Mouse (Mus musculus) MEL (cell line): Measurements from ENCODE around the gene Eif2ak4. TPM values are rescaled to one million over a fixed set of nuclear protein-coding genes. Genes with fewer than 3 reads are reported as not detected.

Source experiments
- DNase-seq: peaks from one replicate; pipeline ENCODE4 v3.0.0; 2011; ENCODE audit warnings: low read depth, low spot score
- H3K27ac ChIP-seq: 2 replicates; pipeline ENCODE4 v1.5.1; 2012; ENCODE audit warnings: low read depth, mild to moderate bottlenecking, control low read depth, low read length, moderate library complexity; ENCODE audit not compliant: control insufficient read depth
- H3K27me3 ChIP-seq, 2 experiments: fragments of 150-350 bp in 1 of 2; sonication (generic) in 1 of 2; 2 replicates each; pipeline ENCODE4 v1.6.1; 2012; ENCODE audit warnings: low read length in 2 of 2, mild to moderate bottlenecking in 2 of 2, improper control_type of control experiment in 1 of 2, moderate library complexity in 1 of 2; ENCODE audit not compliant: insufficient read depth in 2 of 2, control insufficient read depth in 1 of 2
- H3K36me3 ChIP-seq, 2 experiments: 2 replicates each; pipeline ENCODE4 v1.6.1; 2012 to 2014; ENCODE audit warnings: low read length in 2 of 2, improper control_type of control experiment in 1 of 2, inconsistent platforms in 1 of 2, mild to moderate bottlenecking in 1 of 2; ENCODE audit not compliant: insufficient read depth in 2 of 2, control insufficient read depth in 1 of 2
- H3K4me1 ChIP-seq, 2 experiments: fragments of 150-350 bp in 1 of 2; sonication (generic) in 1 of 2; 2 replicates each; pipeline ENCODE4 v1.6.1; 2012; ENCODE audit warnings: low read length in 2 of 2, improper control_type of control experiment in 1 of 2, mild to moderate bottlenecking in 1 of 2; ENCODE audit not compliant: insufficient read depth in 2 of 2, control insufficient read depth in 1 of 2
- H3K4me3 ChIP-seq, 2 experiments: fragments of 150-350 bp in 1 of 2; sonication (generic) in 1 of 2; 2 replicates each; pipeline ENCODE4 v1.5.1; 2012; ENCODE audit warnings: low read depth in 2 of 2, low read length in 2 of 2, mild to moderate bottlenecking in 2 of 2, moderate library complexity in 2 of 2, control low read depth in 1 of 2, improper control_type of control experiment in 1 of 2; ENCODE audit not compliant: control insufficient read depth in 1 of 2, insufficient read depth in 1 of 2
- H3K79me2 ChIP-seq: 2 replicates; pipeline ENCODE4 v1.6.1; 2012; ENCODE audit warnings: mild to moderate bottlenecking, low read length, moderate library complexity; ENCODE audit not compliant: control insufficient read depth, poor library complexity, insufficient read depth
- H3K9ac ChIP-seq: 2 replicates; pipeline ENCODE4 v1.6.1; 2012; ENCODE audit warnings: low read depth, mild to moderate bottlenecking, control low read depth, low read length, moderate library complexity; ENCODE audit not compliant: control insufficient read depth, poor library complexity, severe bottlenecking
- H3K9me3 ChIP-seq: fragments of 150-350 bp; sonication (generic); replicated peaks from 2 replicates; pipeline ENCODE4 v1.6.1; 2012; ENCODE audit warnings: mild to moderate bottlenecking, low read length, improper control_type of control experiment, moderate library complexity; ENCODE audit not compliant: insufficient read depth
- CHD1 ChIP-seq: IDR thresholded peaks from 2 replicates; pipeline ENCODE4 v1.6.1; 2012; ENCODE audit warnings: low read depth, mild to moderate bottlenecking, inconsistent platforms, low read length, improper control_type of control experiment
- CHD2 ChIP-seq: IDR thresholded peaks from 2 replicates; pipeline ENCODE4 v1.6.1; 2011; ENCODE audit warnings: low read length, improper control_type of control experiment
- CTCF ChIP-seq, 3 experiments: IDR thresholded peaks in 2 of 3; conservative IDR thresholded peaks in 1 of 3; 2 replicates each; pipeline ENCODE4 v1.5.1; 2011 to 2012; ENCODE audit warnings: low read length in 3 of 3, low read depth in 2 of 3, mild to moderate bottlenecking in 2 of 3, improper control_type of control experiment in 1 of 3, inconsistent platforms in 1 of 3, mixed read lengths in 1 of 3, moderate library complexity in 1 of 3; ENCODE audit not compliant: control insufficient read depth in 1 of 3, insufficient read depth in 1 of 3, poor library complexity in 1 of 3, severe bottlenecking in 1 of 3
- ELF1 ChIP-seq: IDR thresholded peaks from 2 replicates; pipeline ENCODE4 v1.6.1; 2014; ENCODE audit warnings: low read depth, mild to moderate bottlenecking, inconsistent platforms, low read length, improper control_type of control experiment, moderate library complexity
- MAFK ChIP-seq: IDR thresholded peaks from 2 replicates; pipeline ENCODE4 v1.6.1; 2011; ENCODE audit warnings: low read depth, mild to moderate bottlenecking, low read length, improper control_type of control experiment, borderline replicate concordance
- MAX ChIP-seq: IDR thresholded peaks from 2 replicates; pipeline ENCODE4 v1.6.1; 2011; ENCODE audit warnings: low read length, improper control_type of control experiment
- MAZ ChIP-seq: IDR thresholded peaks from 2 replicates; pipeline ENCODE4 v1.6.1; 2012; ENCODE audit warnings: low read depth, mild to moderate bottlenecking, inconsistent platforms, low read length, improper control_type of control experiment
- MXI1 ChIP-seq: IDR thresholded peaks from 2 replicates; pipeline ENCODE4 v1.6.1; 2011; ENCODE audit warnings: mild to moderate bottlenecking, low read depth, low read length, improper control_type of control experiment
- MYC ChIP-seq: IDR thresholded peaks from 2 replicates; pipeline ENCODE4 v1.6.1; 2011; ENCODE audit warnings: low read depth, mild to moderate bottlenecking, low read length, improper control_type of control experiment, moderate library complexity
- NRF1 ChIP-seq: IDR thresholded peaks from 2 replicates; pipeline ENCODE4 v1.6.1; 2014; ENCODE audit warnings: low read depth, mild to moderate bottlenecking, inconsistent platforms, low read length, improper control_type of control experiment, moderate library complexity; ENCODE audit not compliant: poor library complexity, insufficient read depth, severe bottlenecking
- POLR2A ChIP-seq, 2 experiments: IDR thresholded peaks; 2 replicates each; pipeline ENCODE4 v1.6.1; 2011 to 2012; ENCODE audit warnings: low read length in 2 of 2, mild to moderate bottlenecking in 2 of 2, control low read depth in 1 of 2, improper control_type of control experiment in 1 of 2, low read depth in 1 of 2, moderate library complexity in 1 of 2; ENCODE audit not compliant: control insufficient read depth in 1 of 2, insufficient read depth in 1 of 2, poor library complexity in 1 of 2
- RAD21 ChIP-seq: IDR thresholded peaks from 2 replicates; pipeline ENCODE4 v1.6.1; 2011; ENCODE audit warnings: mild to moderate bottlenecking, low read depth, low read length, improper control_type of control experiment
- SIN3A ChIP-seq: IDR thresholded peaks from 2 replicates; pipeline ENCODE4 v1.6.1; 2012; ENCODE audit warnings: low read length, improper control_type of control experiment, inconsistent platforms
- SMC3 ChIP-seq: IDR thresholded peaks from 2 replicates; pipeline ENCODE4 v1.6.1; 2011; ENCODE audit warnings: low read depth, low read length, improper control_type of control experiment
- TCF12 ChIP-seq: IDR thresholded peaks from 2 replicates; pipeline ENCODE4 v1.6.1; 2014; ENCODE audit warnings: low read depth, mild to moderate bottlenecking, inconsistent platforms, low read length, improper control_type of control experiment, moderate library complexity
- USF1 ChIP-seq: IDR thresholded peaks from 2 replicates; pipeline ENCODE4 v1.6.1; 2014; ENCODE audit warnings: low read depth, mild to moderate bottlenecking, inconsistent platforms, low read length, improper control_type of control experiment, moderate library complexity
- USF2 ChIP-seq, 2 experiments: IDR thresholded peaks; 2 replicates each; pipeline ENCODE4 v1.6.1; 2011 to 2012; ENCODE audit warnings: improper control_type of control experiment in 2 of 2, low read length in 2 of 2, borderline replicate concordance in 1 of 2, inconsistent platforms in 1 of 2, low read depth in 1 of 2, mild to moderate bottlenecking in 1 of 2; ENCODE audit not compliant: insufficient read depth in 1 of 2
- ZMIZ1 ChIP-seq: IDR thresholded peaks from 2 replicates; pipeline ENCODE4 v1.6.1; 2012; ENCODE audit warnings: low read depth, mild to moderate bottlenecking, inconsistent platforms, low read length, improper control_type of control experiment, moderate library complexity
- polyA plus RNA-seq, 2 experiments: library from polyadenylated mRNA; stranded (reverse) in 1 of 2; unstranded in 1 of 2; fragments of >175 nt in 1 of 2; fragments of >200 nt in 1 of 2; gene quantifications; 2 replicates each; pipeline versions ENCODE4 v1.2.1 to v1.2.4; 2012; ENCODE audit warnings: low replicate concordance in 2 of 2, low read depth in 1 of 2; ENCODE audit not compliant: insufficient read length in 2 of 2, insufficient read depth in 1 of 2, missing spikeins in 1 of 2
- total RNA-seq: library from RNA; depleted of rRNA; stranded (reverse); fragments of 300-350 nt; gene quantifications from 2 replicates; pipeline ENCODE4 v1.2.3, GENCODE M21; 2012

The Eif2ak4 gene
- total and polyA plus RNA-seq, 3 experiments, result 13.2 to 15.5 TPM; not detected in 1

DNA sequence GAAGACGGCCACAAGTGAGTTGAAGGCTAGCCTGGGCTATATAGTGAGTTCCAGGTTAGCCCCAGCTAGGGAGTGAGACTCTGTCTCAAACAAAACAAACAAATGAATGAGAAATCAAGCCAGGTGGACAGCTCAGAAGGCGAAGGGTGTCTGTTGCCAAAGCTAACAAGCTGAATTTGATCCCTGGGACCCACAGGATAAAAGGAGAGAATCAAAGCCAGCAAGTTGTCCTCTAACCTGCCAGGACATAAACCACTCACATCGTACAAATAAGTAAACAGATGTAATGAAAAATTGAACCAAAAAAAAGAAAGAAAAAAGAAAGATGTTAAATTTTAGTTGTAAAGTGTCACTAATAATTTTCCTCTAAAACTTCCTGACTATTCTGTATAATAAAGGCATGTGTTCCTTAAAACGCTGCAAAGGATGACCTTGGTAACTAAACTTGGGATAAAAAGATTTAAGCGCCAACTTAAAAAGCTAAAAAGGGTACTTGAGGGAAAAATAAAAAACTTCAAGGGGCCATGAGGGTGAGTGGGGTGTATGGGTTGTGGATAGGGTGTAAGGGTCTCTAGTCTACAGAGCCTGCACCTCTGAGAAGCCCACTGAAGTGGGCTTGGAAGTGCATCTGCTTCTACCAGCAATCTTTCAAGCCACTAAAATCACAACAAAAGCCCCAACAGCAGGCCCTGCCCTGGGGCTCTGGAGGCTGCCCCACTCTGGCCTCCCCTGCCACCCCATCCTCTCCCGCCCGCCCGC, 121.4 kb downstream of the Eif2ak4 start:
- H3K36me3 ChIP-seq, result peaks cover 0 to 2% of the 10 kb centered on the region in 2 experiments; a peak in 1 of 4 replicates
- no peak for TF ChIP-seq USF1
- TF ChIP-seq MAX, result no peak
- no peak for TF ChIP-seq TCF12
- TF ChIP-seq SIN3A, result no peak
- no peak for TF ChIP-seq MAFK
- no peak for TF ChIP-seq CHD2
- TF ChIP-seq ELF1, result no peak
- no peak for TF ChIP-seq MYC
- TF ChIP-seq USF2 (IDR thresholded peaks at IDR 0.05; ENCODE audit: borderline replicate concordance in 1 of 2, insufficient read depth in 1 of 2, low read depth in 1 of 2, low read length in 2 of 2), result no peak
- TF ChIP-seq POLR2A (IDR thresholded peaks at IDR 0.05; ENCODE audit: control insufficient read depth in 1 of 2, insufficient read depth in 1 of 2, low read depth in 1 of 2, low read length in 2 of 2, poor library complexity in 1 of 2), result no peak
- TF ChIP-seq RAD21, result no peak
- no peak for TF ChIP-seq MXI1
- no peak for TF ChIP-seq CTCF (IDR thresholded peaks at IDR 0.05 in 2 of 3, conservative IDR thresholded peaks at IDR 0.05 in 1 of 3; ENCODE audit: control insufficient read depth in 1 of 3, insufficient read depth in 1 of 3, low read depth in 2 of 3, low read length in 3 of 3, poor library complexity in 1 of 3, severe bottlenecking in 1 of 3)
- TF ChIP-seq, all 39 proteins: peak for 0
- Histone ChIP-seq H3K4me1 (no peaks in the 10 kb centered on the region; a peak in 1 of 4 replicates), H3K4me3 (no peak overlapping the region), H3K79me2 (no peaks in the 10 kb centered on the region), H3K27ac (no peak overlapping the region), H3K9ac (no peak overlapping the region), H3K27me3 (peaks cover 4% of the 10 kb centered on the region in 2 experiments; a peak in 2 of 4 replicates), H3K9me3 (no peaks in the 10 kb centered on the region)
- DNase-seq, result no peak

DNA sequence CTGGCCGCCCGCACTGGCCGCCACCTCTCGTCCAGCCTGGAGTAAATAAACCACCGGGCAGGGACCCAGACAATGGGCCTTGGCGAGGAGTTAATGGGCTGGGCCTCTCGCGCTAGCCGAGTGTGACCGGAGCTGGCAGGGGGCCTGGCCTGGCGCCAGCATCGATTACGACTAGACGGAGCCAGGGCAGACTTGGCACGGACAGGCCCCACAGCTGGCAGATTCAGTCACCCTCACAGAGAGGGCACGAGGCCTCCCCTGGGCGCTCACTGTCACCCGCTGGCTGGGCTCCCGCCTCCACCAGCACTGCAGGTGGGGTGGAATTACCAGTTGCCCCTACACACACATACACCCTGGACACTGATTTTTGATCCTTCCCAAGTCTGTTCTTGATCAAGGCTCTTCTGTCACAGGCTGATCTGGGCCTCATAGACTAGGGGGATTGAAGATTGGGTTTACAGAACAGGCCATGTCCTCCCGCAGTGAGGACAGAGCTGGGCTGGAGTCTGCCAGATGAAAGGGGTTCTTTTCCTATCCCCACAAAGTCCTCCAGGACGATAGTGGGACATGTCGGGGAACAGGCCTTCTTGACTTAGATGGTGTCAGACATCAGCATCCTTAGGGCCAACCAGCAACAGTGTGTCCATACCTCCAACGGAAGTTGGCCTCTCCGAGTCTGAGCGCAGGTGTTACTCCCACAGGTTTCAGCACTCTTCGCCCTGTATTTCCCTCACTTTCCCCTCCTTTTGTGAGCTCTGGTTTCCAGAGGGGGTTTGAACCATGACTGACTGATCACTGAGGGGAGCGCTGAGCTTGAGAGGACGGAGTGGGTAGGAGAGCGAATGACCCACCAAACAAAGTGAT, 122.3 kb downstream of the Eif2ak4 start:
- Histone ChIP-seq H3K4me1 (no peaks in the 10 kb centered on the region; a peak in 1 of 4 replicates), H3K9ac (no peak overlapping the region), H3K79me2 (no peaks in the 10 kb centered on the region), H3K36me3 (peaks cover 0 to 2% of the 10 kb centered on the region in 2 experiments; a peak in 1 of 4 replicates), H3K9me3 (no peaks in the 10 kb centered on the region), H3K4me3 (no peak overlapping the region), H3K27ac (no peak overlapping the region), H3K27me3 (peaks cover 0 to 3% of the 10 kb centered on the region in 2 experiments; a peak in 1 of 4 replicates)
- DNase-seq, result no peak
- no peak for TF ChIP-seq MAZ
- TF ChIP-seq POLR2A (IDR thresholded peaks at IDR 0.05; ENCODE audit: control insufficient read depth in 1 of 2, insufficient read depth in 1 of 2, low read depth in 1 of 2, low read length in 2 of 2, poor library complexity in 1 of 2), result no peak
- no peak for TF ChIP-seq SMC3
- TF ChIP-seq NRF1, result no peak
- TF ChIP-seq ZMIZ1, result no peak
- no peak for TF ChIP-seq CHD1
- no peak for TF ChIP-seq USF1
